Mouse (Mus musculus): ENCODE data around the gene Wdr63. TPM values are rescaled to one million over a fixed set of nuclear protein-coding genes. Genes with fewer than 3 reads are reported as not detected.

The Wdr63 gene
- polyA plus RNA-seq, 1 experiment from 2014 or later: 1.3 TPM

GRCm38 (mm10) chr3:146072780-146073179 lies 35.1 kb downstream of the Wdr63 start:
- ATAC-seq (replicated peaks): no peak
- H3K4me3 ChIP-seq: no peak overlapping the region
- H3K27me3 ChIP-seq (replicated peaks): no peaks in the 10 kb centered on the region
- H3K9ac ChIP-seq: no peak overlapping the region
- no peak overlapping the region for H3K4me2 ChIP-seq
- H3K36me3 ChIP-seq (replicated peaks): no peaks in the 10 kb centered on the region
- no peak overlapping the region for H3K27ac ChIP-seq
- WGBS: 73% methylated on average over 7 of the region's 7 CpGs
- H3K9me3 ChIP-seq: no peaks in the 10 kb centered on the region
- H3K4me1 ChIP-seq: no peaks in the 10 kb centered on the region

- H3K4me2 ChIP-seq: no peak overlapping the region
- H3K9ac ChIP-seq: no peak overlapping the region
- WGBS: 91% methylated on average over 4 of the region's 4 CpGs
- no peaks in the 10 kb centered on the region for H3K9me3 ChIP-seq
- H3K27me3 ChIP-seq (replicated peaks): no peaks in the 10 kb centered on the region
- no peak for ATAC-seq (replicated peaks)
- H3K4me1 ChIP-seq: no peaks in the 10 kb centered on the region
- H3K4me3 ChIP-seq: no peak overlapping the region
- H3K27ac ChIP-seq: no peak overlapping the region
- no peaks in the 10 kb centered on the region for H3K36me3 ChIP-seq (replicated peaks)
These were observed 38.7 kb downstream of the Wdr63 start for GRCm38 (mm10) chr3:146069276-146069675.

- Histone ChIP-seq H3K27me3 (replicated peaks) (no peaks in the 10 kb centered on the region), H3K27ac (no peak overlapping the region), H3K36me3 (replicated peaks) (no peaks in the 10 kb centered on the region), H3K4me1 (no peaks in the 10 kb centered on the region), H3K9me3 (no peaks in the 10 kb centered on the region), H3K9ac (no peak overlapping the region), H3K4me2 (no peak overlapping the region), H3K4me3 (no peak overlapping the region)
- no peak for ATAC-seq (replicated peaks)
- WGBS: 90% methylated on average over 11 of the region's 11 CpGs
These were observed 44.8 kb downstream of the Wdr63 start for GRCm38 (mm10) chr3:146063146-146063545.

GRCm38 (mm10) chr3:146059356-146059926 lies 48.5 kb downstream of the Wdr63 start:
- Histone ChIP-seq H3K9ac (no peak overlapping the region), H3K4me3 (no peak overlapping the region), H3K27ac (no peak overlapping the region), H3K36me3 (replicated peaks) (no peaks in the 10 kb centered on the region), H3K27me3 (replicated peaks) (0 out of 2 replicates have a peak, but pooled peaks cover 3% of the 10 kb centered on the region), H3K9me3 (no peaks in the 10 kb centered on the region), H3K4me1 (no peaks in the 10 kb centered on the region), H3K4me2 (no peak overlapping the region)
- ATAC-seq (replicated peaks): no peak
- 81% methylated on average over 15 of the region's 15 CpGs for WGBS

- no peak overlapping the region for H3K9ac ChIP-seq
- H3K9me3 ChIP-seq: no peaks in the 10 kb centered on the region
- no peak overlapping the region for H3K27ac ChIP-seq
- no peak overlapping the region for H3K4me2 ChIP-seq
- H3K4me3 ChIP-seq: no peak overlapping the region
- no peaks in the 10 kb centered on the region for H3K4me1 ChIP-seq
- 0 out of 2 replicates have a peak, but pooled peaks cover 3% of the 10 kb centered on the region for H3K27me3 ChIP-seq (replicated peaks)
- no peak for ATAC-seq (replicated peaks)
- H3K36me3 ChIP-seq (replicated peaks): no peaks in the 10 kb centered on the region
- 13% methylated on average over 4 of the region's 4 CpGs for WGBS
These were observed 49.7 kb downstream of the Wdr63 start for GRCm38 (mm10) chr3:146058263-146058662.

GRCm38 (mm10) chr3:146057131-146057530 lies 50.8 kb downstream of the Wdr63 start:
- 0 out of 2 replicates have a peak, but pooled peaks cover 3% of the 10 kb centered on the region for H3K27me3 ChIP-seq (replicated peaks)
- H3K4me2 ChIP-seq: no peak overlapping the region
- no peaks in the 10 kb centered on the region for H3K9me3 ChIP-seq
- H3K9ac ChIP-seq: no peak overlapping the region
- H3K27ac ChIP-seq: no peak overlapping the region
- no peak for ATAC-seq (replicated peaks)
- WGBS: 84% methylated on average over 7 of the region's 7 CpGs
- no peak overlapping the region for H3K4me3 ChIP-seq
- H3K36me3 ChIP-seq (replicated peaks): no peaks in the 10 kb centered on the region
- peaks cover 3% of the 10 kb centered on the region; the same call in 1 of the 2 replicates for H3K4me1 ChIP-seq

- H3K36me3 ChIP-seq (replicated peaks): no peaks in the 10 kb centered on the region
- no peaks in the 10 kb centered on the region for H3K9me3 ChIP-seq
- no peak overlapping the region for H3K27ac ChIP-seq
- ATAC-seq (replicated peaks): no peak
- peaks cover 10% of the 10 kb centered on the region for H3K4me1 ChIP-seq
- H3K4me2 ChIP-seq: no peak overlapping the region
- H3K27me3 ChIP-seq (replicated peaks): 0 out of 2 replicates have a peak, but pooled peaks cover 3% of the 10 kb centered on the region
- no peak overlapping the region for H3K4me3 ChIP-seq
- no peak overlapping the region for H3K9ac ChIP-seq
- 82% methylated on average over 2 of the region's 2 CpGs for WGBS
These were observed 54.1 kb downstream of the Wdr63 start for GRCm38 (mm10) chr3:146053873-146054272.

- Histone ChIP-seq H3K9ac (no peak overlapping the region), H3K9me3 (no peaks in the 10 kb centered on the region), H3K27ac (no peak overlapping the region), H3K4me2 (no peak overlapping the region), H3K4me1 (peaks cover 10% of the 10 kb centered on the region), H3K27me3 (replicated peaks) (0 out of 2 replicates have a peak, but pooled peaks cover 3% of the 10 kb centered on the region), H3K4me3 (no peak overlapping the region), H3K36me3 (replicated peaks) (no peaks in the 10 kb centered on the region)
- 69% methylated on average over 6 of the region's 6 CpGs for WGBS
- ATAC-seq (replicated peaks): no peak
These were observed 54.7 kb downstream of the Wdr63 start for GRCm38 (mm10) chr3:146053082-146053814.

GRCm38 (mm10) chr3:146051277-146052007 lies 56.5 kb downstream of the Wdr63 start:
- Histone ChIP-seq H3K9me3 (no peaks in the 10 kb centered on the region), H3K4me3 (no peak overlapping the region), H3K27me3 (replicated peaks) (no peaks in the 10 kb centered on the region), H3K4me2 (peak overlapping the region; percentile 22; the same call in 1 of the 2 replicates), H3K27ac (peak overlapping the region; percentile 38; the same call in 1 of the 2 replicates), H3K4me1 (peaks cover 10% of the 10 kb centered on the region), H3K36me3 (replicated peaks) (no peaks in the 10 kb centered on the region), H3K9ac (no peak overlapping the region)
- 28% methylated on average over 11 of the region's 11 CpGs for WGBS
- ATAC-seq (replicated peaks): peak; percentile 90

GRCm38 (mm10) chr3:146049951-146050350 lies 58.0 kb downstream of the Wdr63 start:
- WGBS: 92% methylated on average over 5 of the region's 5 CpGs
- Histone ChIP-seq H3K9me3 (no peaks in the 10 kb centered on the region), H3K36me3 (replicated peaks) (no peaks in the 10 kb centered on the region), H3K4me1 (peaks cover 10% of the 10 kb centered on the region), H3K4me3 (no peak overlapping the region), H3K27me3 (replicated peaks) (no peaks in the 10 kb centered on the region), H3K4me2 (no peak overlapping the region), H3K27ac (no peak overlapping the region), H3K9ac (no peak overlapping the region)
- no peak for ATAC-seq (replicated peaks)

GRCm38 (mm10) chr3:146047704-146048207 lies 60.2 kb downstream of the Wdr63 start:
- Histone ChIP-seq H3K36me3 (replicated peaks) (no peaks in the 10 kb centered on the region), H3K9me3 (no peaks in the 10 kb centered on the region), H3K4me1 (peaks cover 8% of the 10 kb centered on the region), H3K9ac (no peak overlapping the region), H3K4me3 (no peak overlapping the region), H3K27ac (no peak overlapping the region), H3K4me2 (no peak overlapping the region), H3K27me3 (replicated peaks) (no peaks in the 10 kb centered on the region)
- 28% methylated on average over 15 of the region's 15 CpGs for WGBS
- no peak for ATAC-seq (replicated peaks)

GRCm38 (mm10) chr3:146046076-146046475 lies 61.9 kb downstream of the Wdr63 start:
- no peaks in the 10 kb centered on the region for H3K4me1 ChIP-seq
- H3K9me3 ChIP-seq: no peaks in the 10 kb centered on the region
- H3K36me3 ChIP-seq (replicated peaks): no peaks in the 10 kb centered on the region
- no peak overlapping the region for H3K9ac ChIP-seq
- WGBS: 85% methylated on average over 11 of the region's 11 CpGs
- H3K27ac ChIP-seq: no peak overlapping the region
- H3K4me2 ChIP-seq: no peak overlapping the region
- no peak overlapping the region for H3K4me3 ChIP-seq
- no peak for ATAC-seq (replicated peaks)
- no peaks in the 10 kb centered on the region for H3K27me3 ChIP-seq (replicated peaks)

Data from midbrain, embryonic 15.5 days (tissue).